Mouse (Mus musculus) embryonic facial prominence, embryonic 14.5 days (tissue): ENCODE measurements around the gene 4930452B06Rik. TPM values are rescaled to one million over a fixed set of nuclear protein-coding genes. Genes with fewer than 3 reads are reported as not detected.
A peak's percentile ranks its signal among the peaks of the same experiment; 100 is the strongest.
"Not testable (repeated sequence)": the region's sequence is repeated elsewhere in the genome, so short reads cannot be mapped to it uniquely, and the experiment has no call there.

Experiments
- ATAC-seq: fragments of 200-750 bp; cut with Nextera tagmentation; 2 replicates; pipeline ENCODE4 v1.8.0; 2017; ENCODE audit warnings: low read depth, moderate number of reproducible peaks, moderate TSS enrichment
- DNase-seq: peaks from one replicate; pipeline ENCODE4 v3.0.0-alpha.2; 2015; ENCODE audit warnings: low spot score
- H3K27ac ChIP-seq: fragments of 300-500 bp; sonication (generic); replicated peaks from 2 replicates; pipeline ENCODE4 v1.5.1; 2014; ENCODE audit warnings: low read depth, mild to moderate bottlenecking, low read length, moderate library complexity
- H3K27me3 ChIP-seq: fragments of 300-500 bp; sonication (generic); replicated peaks from 2 replicates; pipeline ENCODE4 v1.6.1; 2014; ENCODE audit warnings: low read length; ENCODE audit not compliant: control insufficient read depth, insufficient read depth
- H3K36me3 ChIP-seq: fragments of 300-500 bp; sonication (generic); 2 replicates; pipeline ENCODE4 v1.6.1; 2014; ENCODE audit warnings: low read length, mixed read lengths; ENCODE audit not compliant: control insufficient read depth, insufficient read depth
- H3K4me1 ChIP-seq: fragments of 300-500 bp; sonication (generic); 2 replicates; pipeline ENCODE4 v1.6.1; 2014; ENCODE audit warnings: antibody characterized with exemption, low read length; ENCODE audit not compliant: control insufficient read depth, insufficient read depth
- H3K4me2 ChIP-seq: fragments of 300-500 bp; sonication (generic); 2 replicates; pipeline ENCODE4 v1.6.1; 2014; ENCODE audit warnings: low read depth, mild to moderate bottlenecking, low read length, moderate library complexity, mixed read lengths
- H3K4me3 ChIP-seq: fragments of 300-500 bp; sonication (generic); 2 replicates; pipeline ENCODE4 v1.5.1; 2014; ENCODE audit warnings: low read depth, mild to moderate bottlenecking, low read length
- H3K9ac ChIP-seq: fragments of 300-500 bp; sonication (generic); 2 replicates; pipeline ENCODE4 v1.6.1; 2014; ENCODE audit warnings: low read depth, mild to moderate bottlenecking, low read length, moderate library complexity, mixed read lengths
- H3K9me3 ChIP-seq: fragments of 300-500 bp; sonication (generic); 2 replicates; pipeline ENCODE4 v1.6.1; 2016; ENCODE audit warnings: low read length; ENCODE audit not compliant: control insufficient read depth
- WGBS: fragments of 180-500 bp; shearing (Covaris S2); extraction: QIAGEN DNeasy Blood & Tissue Kit; methylation state at CpG from one replicate; pipeline ENCODE4 v1.1.7; 2014; 5-methylcytosine and 5-hydroxymethylcytosine counted together
- polyA plus RNA-seq: library from polyadenylated mRNA; unstranded; fragments of >200 nt; fragmentation: Nextera tagmentation; extraction: Ambion mirVana; gene quantifications from 2 replicates; pipeline ENCODE4 v1.2.1, GENCODE M21; 2014

The 4930452B06Rik gene
- polyA plus RNA-seq, 1 experiment from 2014 or later: 11.0 TPM

DNA sequence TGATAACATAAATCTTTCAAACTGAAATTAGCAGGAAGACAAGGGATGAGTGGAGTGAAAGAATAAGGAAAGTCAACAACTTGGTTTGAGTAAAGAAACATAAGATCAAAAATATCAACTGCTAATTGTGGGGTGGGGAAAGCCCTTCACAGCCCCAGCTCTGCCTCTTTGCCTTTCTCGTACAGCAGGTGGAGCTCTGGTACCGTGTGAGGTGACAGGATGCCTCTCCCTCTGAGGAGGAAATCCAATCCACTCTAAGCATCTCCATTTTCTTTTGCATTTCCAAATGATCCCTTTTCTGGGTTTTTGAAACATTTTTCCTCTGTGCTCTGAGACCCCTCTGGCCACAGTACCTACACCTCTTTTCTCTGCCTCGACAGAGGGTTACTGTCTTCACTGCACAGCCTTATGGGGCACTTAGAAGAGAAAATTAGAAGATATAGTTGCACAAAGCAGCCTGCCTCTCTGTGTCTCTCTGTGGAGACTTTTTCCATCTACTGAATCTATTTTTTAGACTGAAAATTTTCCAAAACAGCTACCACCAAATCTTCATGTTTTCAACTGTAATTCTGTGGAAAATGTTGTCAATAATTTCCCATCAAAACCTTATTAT lies 57.4 kb downstream of the 4930452B06Rik start:
- H3K4me2 ChIP-seq: no peak overlapping the region
- H3K9ac ChIP-seq: no peak overlapping the region
- no peak overlapping the region for H3K4me3 ChIP-seq
- DNase-seq (peak; percentile 75), ATAC-seq (peak; percentile 72)
- peak overlapping the region; percentile 52; the same call in 1 of the 2 replicates for H3K27ac ChIP-seq
- no peaks in the 10 kb centered on the region for H3K36me3 ChIP-seq
- H3K27me3 ChIP-seq: no peaks in the 10 kb centered on the region
- 2% methylated on average over 3 of the region's 3 CpGs for WGBS
- H3K9me3 ChIP-seq: no peaks in the 10 kb centered on the region
- peaks cover 3% of the 10 kb centered on the region; the same call in 1 of the 2 replicates for H3K4me1 ChIP-seq

DNA sequence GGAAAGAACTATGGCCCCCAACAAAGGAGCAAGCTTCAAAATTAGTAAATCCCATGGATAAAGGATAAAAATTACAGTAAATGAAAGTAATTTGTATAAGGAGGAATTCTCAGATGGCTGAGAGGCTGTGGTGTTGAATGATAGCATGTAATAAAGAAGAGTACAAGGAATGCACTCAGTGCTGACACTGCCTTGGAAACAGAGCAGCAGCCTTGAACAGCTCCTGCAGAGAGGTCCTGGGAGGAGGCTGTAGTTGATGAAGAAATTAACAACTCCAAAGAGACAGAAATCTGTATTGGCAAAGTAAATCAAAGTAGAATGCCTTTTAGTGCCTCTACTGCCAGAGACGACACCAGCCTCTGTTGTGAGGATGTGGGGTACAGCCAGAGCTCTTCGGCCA lies 61.1 kb downstream of the 4930452B06Rik start:
- ATAC-seq: no peak
- 72% methylated on average over 2 of the region's 2 CpGs for WGBS
- H3K9ac ChIP-seq: no peak overlapping the region

DNA sequence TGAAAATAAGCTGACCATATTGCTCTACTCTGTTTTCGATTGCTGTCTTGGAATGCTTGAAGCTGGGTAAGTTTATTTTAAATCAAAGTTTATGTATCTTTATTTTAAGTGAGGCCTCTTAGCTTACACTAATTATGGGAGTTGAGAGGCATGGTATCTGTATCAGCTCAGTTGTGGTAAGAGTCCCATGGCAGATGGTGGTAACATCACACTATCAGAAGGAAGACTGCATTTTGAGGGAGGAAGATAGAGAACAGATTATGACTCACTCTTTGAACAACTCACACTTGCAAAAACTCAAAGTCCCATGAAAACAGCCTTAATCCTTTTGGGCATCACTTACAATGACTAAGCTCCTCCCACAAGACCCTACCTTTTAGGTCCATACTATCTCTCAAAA lies 81.0 kb downstream of the 4930452B06Rik start:
- H3K36me3 ChIP-seq: no peaks in the 10 kb centered on the region
- no peaks in the 10 kb centered on the region for H3K4me1 ChIP-seq
- no peaks in the 10 kb centered on the region for H3K9me3 ChIP-seq
- H3K9ac ChIP-seq: no peak overlapping the region
- ATAC-seq (no peak), DNase-seq (no peak)
- WGBS: 78% methylated on average over 1 of the region's 1 CpGs
- no peak overlapping the region for H3K27ac ChIP-seq
- H3K4me2 ChIP-seq: no peak overlapping the region
- H3K27me3 ChIP-seq: no peaks in the 10 kb centered on the region
- no peak overlapping the region for H3K4me3 ChIP-seq

More for the DNA sequence above, 61.1 kb downstream of the 4930452B06Rik start:
- peaks cover 3% of the 10 kb centered on the region; the same call in 1 of the 2 replicates for H3K4me1 ChIP-seq
- H3K4me3 ChIP-seq: no peak overlapping the region
- no peaks in the 10 kb centered on the region for H3K27me3 ChIP-seq
- DNase-seq: no peak
- no peaks in the 10 kb centered on the region for H3K36me3 ChIP-seq
- H3K27ac ChIP-seq: no peak overlapping the region
- H3K4me2 ChIP-seq: no peak overlapping the region
- H3K9me3 ChIP-seq: no peaks in the 10 kb centered on the region

DNA sequence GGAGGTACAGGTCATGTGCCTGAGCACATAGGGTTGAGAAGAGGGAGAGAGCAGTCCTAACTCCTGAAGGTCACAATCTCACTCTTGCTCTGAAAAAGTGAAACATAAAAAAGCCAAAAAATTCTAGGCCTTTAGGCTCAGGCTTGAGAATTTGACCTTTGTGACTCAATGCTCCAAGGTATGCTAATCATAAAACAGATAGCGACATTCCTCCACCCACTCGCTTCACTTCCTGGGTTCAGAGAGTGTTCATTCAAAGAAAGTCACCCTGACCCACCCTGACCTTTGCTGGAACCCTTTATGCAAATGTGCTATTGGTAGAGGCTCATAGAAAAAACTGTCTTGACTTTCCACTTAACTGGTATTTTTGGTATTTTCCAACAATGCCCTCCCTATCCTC lies 115.0 kb downstream of the 4930452B06Rik start:
- not testable (repeated sequence) for DNase-seq, H3K4me1 ChIP-seq, H3K9me3 ChIP-seq, H3K4me3 ChIP-seq, ATAC-seq, H3K36me3 ChIP-seq, H3K4me2 ChIP-seq, H3K27me3 ChIP-seq, H3K9ac ChIP-seq, H3K27ac ChIP-seq
- WGBS: 78% methylated on average over 2 of the region's 2 CpGs

DNA sequence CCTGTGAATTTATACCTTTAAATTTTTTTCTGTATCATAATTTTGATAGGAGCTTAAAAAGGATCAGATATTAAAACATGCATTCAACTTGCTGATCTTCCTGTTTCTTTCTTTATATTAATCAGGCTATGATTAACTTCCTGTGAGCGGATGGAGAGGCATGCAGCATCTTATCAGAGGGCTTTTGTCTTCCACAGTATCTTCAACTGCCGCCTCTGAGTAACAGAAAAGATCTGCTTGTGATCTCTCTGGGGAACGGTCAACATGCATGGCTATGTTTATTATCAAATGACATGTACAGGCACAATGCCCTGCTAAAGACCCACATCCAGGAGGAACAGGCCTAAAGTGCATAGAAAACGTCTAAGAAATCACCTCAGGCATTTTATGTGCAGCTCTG lies 116.9 kb downstream of the 4930452B06Rik start:
- Histone ChIP-seq H3K9ac (no peak overlapping the region), H3K4me3 (no peak overlapping the region), H3K4me1 (no peaks in the 10 kb centered on the region), H3K27me3 (no peaks in the 10 kb centered on the region), H3K9me3 (no peaks in the 10 kb centered on the region), H3K36me3 (no peaks in the 10 kb centered on the region), H3K27ac (no peak overlapping the region), H3K4me2 (no peak overlapping the region)
- DNase-seq (no peak), ATAC-seq (no peak)
- WGBS: 50% methylated on average over 4 of the region's 4 CpGs

DNA sequence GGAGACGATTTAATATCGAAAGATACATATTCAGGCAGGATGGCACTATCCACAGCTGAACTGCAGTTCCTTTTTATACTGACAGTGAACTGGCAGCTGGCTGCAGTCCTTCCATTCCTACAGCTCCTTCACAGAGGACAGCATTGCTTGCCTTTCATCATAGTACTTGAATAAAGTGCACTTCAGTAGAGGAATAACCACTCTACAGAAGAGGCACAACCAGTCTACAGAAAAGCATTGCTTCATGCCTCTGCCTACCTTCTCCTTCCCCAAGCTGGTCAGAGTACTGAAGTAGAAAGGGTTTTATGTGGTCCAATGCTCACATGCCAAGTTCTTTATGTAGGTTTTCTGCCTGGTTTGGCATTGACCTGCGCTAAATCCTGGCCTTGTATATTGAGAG lies 130.0 kb downstream of the 4930452B06Rik start:
- H3K4me3 ChIP-seq: no peak overlapping the region
- no peaks in the 10 kb centered on the region for H3K9me3 ChIP-seq
- H3K36me3 ChIP-seq: no peaks in the 10 kb centered on the region
- ATAC-seq (no peak), DNase-seq (no peak)
- WGBS: 89% methylated on average over 3 of the region's 3 CpGs
- no peak overlapping the region for H3K9ac ChIP-seq
- no peak overlapping the region for H3K27ac ChIP-seq
- no peak overlapping the region for H3K4me2 ChIP-seq
- H3K4me1 ChIP-seq: no peaks in the 10 kb centered on the region
- no peaks in the 10 kb centered on the region for H3K27me3 ChIP-seq

DNA sequence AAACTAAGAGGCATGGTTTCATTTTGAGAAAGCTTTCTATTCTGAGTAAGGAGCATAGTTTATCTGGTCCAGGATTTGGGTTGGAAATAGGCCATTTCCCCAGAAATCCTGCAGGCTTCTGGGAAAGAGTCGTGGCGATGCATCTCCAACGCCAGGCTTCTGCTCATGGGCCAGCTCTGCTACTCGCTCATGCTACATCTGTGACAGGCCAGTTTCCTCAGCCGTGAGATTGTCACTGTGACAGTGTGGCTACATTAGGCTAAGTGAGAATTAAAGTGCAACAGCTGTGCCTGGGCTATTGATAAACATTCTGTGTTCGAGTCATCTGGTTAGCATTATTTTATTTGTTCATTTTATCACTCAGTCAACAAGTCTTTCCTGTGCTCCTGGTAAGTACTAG lies 140.8 kb downstream of the 4930452B06Rik start:
- WGBS: 79% methylated on average over 6 of the region's 6 CpGs
- H3K9ac ChIP-seq: no peak overlapping the region
- H3K27me3 ChIP-seq: no peaks in the 10 kb centered on the region
- no peaks in the 10 kb centered on the region for H3K36me3 ChIP-seq
- H3K4me2 ChIP-seq: no peak overlapping the region
- peaks cover 7% of the 10 kb centered on the region for H3K9me3 ChIP-seq
- DNase-seq (no peak), ATAC-seq (no peak)
- no peak overlapping the region for H3K4me3 ChIP-seq
- no peaks in the 10 kb centered on the region for H3K4me1 ChIP-seq
- H3K27ac ChIP-seq: no peak overlapping the region

DNA sequence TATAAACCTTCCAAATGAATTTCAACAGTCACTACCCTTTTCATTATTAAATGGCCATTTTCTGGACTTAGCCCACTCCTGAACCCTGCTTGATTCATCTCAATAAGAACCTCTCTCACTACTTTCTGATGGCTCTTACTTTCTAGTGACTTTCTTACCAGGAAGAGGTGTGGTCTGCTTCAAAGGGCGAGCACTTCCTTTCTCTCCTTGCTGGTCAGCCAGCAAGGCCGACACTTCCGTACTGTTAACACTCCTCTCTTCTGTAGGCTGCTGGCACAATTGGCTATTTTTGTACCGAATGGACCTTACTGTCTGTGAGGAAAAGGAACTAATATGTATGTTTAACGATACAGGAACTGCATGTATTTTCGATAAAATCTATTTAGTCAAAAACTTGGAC lies 148.4 kb downstream of the 4930452B06Rik start:
- Histone ChIP-seq H3K4me3 (no peak overlapping the region), H3K4me2 (no peak overlapping the region), H3K27me3 (no peaks in the 10 kb centered on the region), H3K9me3 (no peaks in the 10 kb centered on the region), H3K9ac (no peak overlapping the region), H3K4me1 (no peaks in the 10 kb centered on the region), H3K27ac (no peak overlapping the region), H3K36me3 (no peaks in the 10 kb centered on the region)
- ATAC-seq (no peak), DNase-seq (no peak)
- whole genome bisulfite sequencing: 79% methylated on average over 6 of the region's 6 CpGs

DNA sequence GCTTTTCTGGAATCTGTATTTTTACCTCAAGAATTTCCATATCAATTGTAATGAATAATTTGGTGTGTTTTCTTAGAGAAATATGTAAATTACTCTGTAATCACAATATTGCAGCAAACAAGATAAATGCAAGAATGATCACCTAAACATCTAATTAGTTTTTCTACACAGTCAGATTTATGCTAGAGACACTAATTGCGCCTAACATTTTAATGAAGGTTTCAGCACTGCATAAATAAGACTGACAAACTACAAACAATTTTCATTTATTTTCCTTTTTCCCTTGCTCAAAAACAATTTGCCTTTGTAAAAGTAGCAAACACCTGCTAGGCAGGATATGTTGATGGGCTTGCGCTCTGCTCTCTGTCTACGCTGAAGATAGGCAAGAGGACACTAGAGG lies 152.0 kb downstream of the 4930452B06Rik start:
- whole genome bisulfite sequencing: 95% methylated on average over 3 of the region's 3 CpGs
- H3K9me3 ChIP-seq: no peaks in the 10 kb centered on the region
- DNase-seq (no peak), ATAC-seq (no peak)
- no peaks in the 10 kb centered on the region for H3K36me3 ChIP-seq
- H3K4me1 ChIP-seq: no peaks in the 10 kb centered on the region
- H3K9ac ChIP-seq: no peak overlapping the region
- H3K4me3 ChIP-seq: no peak overlapping the region
- H3K4me2 ChIP-seq: no peak overlapping the region
- H3K27me3 ChIP-seq: no peaks in the 10 kb centered on the region
- H3K27ac ChIP-seq: no peak overlapping the region
